Mouse (Mus musculus) spleen, adult 2 months (tissue): ENCODE results near the gene Olfr1134. TPM values are rescaled to one million over a fixed set of nuclear protein-coding genes. Genes with fewer than 3 reads are reported as not detected.
"Not testable (repeated sequence)": the region's sequence is repeated elsewhere in the genome, so short reads cannot be mapped to it uniquely, and the experiment has no call there.

Experiments used
- DNase-seq, 2 experiments: peaks; one replicate each; pipeline versions ENCODE4 v3.0.0 to v3.0.0-alpha.2; 2012 to 2021; ENCODE audit warnings: low spot score in 2 of 2, low read depth in 1 of 2
- H3K27ac ChIP-seq: fragments of 200-500 bp; 2 replicates; pipeline ENCODE4 v1.5.1; 2012; ENCODE audit warnings: low read length, inconsistent platforms; ENCODE audit not compliant: insufficient read depth
- H3K27me3 ChIP-seq: fragments of 200-500 bp; 2 replicates; pipeline ENCODE4 v1.6.1; 2012; ENCODE audit warnings: mild to moderate bottlenecking, moderate library complexity, low read length, inconsistent platforms; ENCODE audit not compliant: control insufficient read depth, insufficient read depth
- H3K36me3 ChIP-seq: fragments of 200-500 bp; 2 replicates; pipeline ENCODE4 v1.6.1; 2012; ENCODE audit warnings: mild to moderate bottlenecking, low read length, inconsistent platforms; ENCODE audit not compliant: control insufficient read depth, insufficient read depth
- H3K4me1 ChIP-seq: fragments of 200-500 bp; 2 replicates; pipeline ENCODE4 v1.6.1; 2011; ENCODE audit warnings: inconsistent platforms; ENCODE audit not compliant: control insufficient read depth, insufficient read depth, insufficient read length
- H3K4me3 ChIP-seq: fragments of 200-500 bp; 2 replicates; pipeline ENCODE4 v1.5.1; 2011; ENCODE audit warnings: mild to moderate bottlenecking, inconsistent platforms; ENCODE audit not compliant: insufficient read depth, insufficient read length; ENCODE audit errors: extremely low read depth
- CTCF ChIP-seq: fragments of 200-500 bp; IDR thresholded peaks from 2 replicates; pipeline ENCODE4 v1.5.1; 2011; ENCODE audit warnings: mild to moderate bottlenecking, inconsistent platforms; ENCODE audit not compliant: insufficient read depth, insufficient read length, insufficient replicate concordance; ENCODE audit errors: extremely low read depth
- POLR2A ChIP-seq: fragments of 200-500 bp; IDR thresholded peaks from 2 replicates; pipeline ENCODE4 v1.6.1; 2011; ENCODE audit warnings: low read depth, low read length, inconsistent platforms
- WGBS: fragments of 180-500 bp; shearing (Covaris S2); methylation state at CpG from one replicate; pipeline ENCODE4 v1.1.7; 2018; 5-methylcytosine and 5-hydroxymethylcytosine counted together
- polyA plus RNA-seq: library from polyadenylated mRNA; depleted of rRNA; stranded (reverse); fragments of >200 nt; gene quantifications from 2 replicates; pipeline ENCODE4 v1.2.3, GENCODE M21; 2012; rRNA removed

Gene Olfr1134
- not detected in 2 replicates for polyA plus RNA-seq

GRCm38 (mm10) chr2:87658360-87658759 lies at the start of gene Olfr1134:
Olfr1134 (minus strand) TSS chr2:87658460.
- Histone ChIP-seq H3K36me3 (no peaks in the 10 kb centered on the region), H3K27me3 (no peaks in the 10 kb centered on the region), H3K4me1 (no peaks in the 10 kb centered on the region), H3K27ac (no peak within 1 kb of the TSS), H3K4me3 (no peak within 1 kb of the TSS)
- no peak for DNase-seq
- no peak for TF ChIP-seq CTCF
- TF ChIP-seq POLR2A = no peak
- 83% methylated on average over 2 of the region's 2 CpGs for WGBS

- no peak within 1 kb of the TSS for H3K27ac ChIP-seq
- no peaks in the 10 kb centered on the region for H3K36me3 ChIP-seq
- no peak for TF ChIP-seq POLR2A
- no peak for TF ChIP-seq CTCF
- H3K27me3 ChIP-seq = no peaks in the 10 kb centered on the region
- H3K4me1 ChIP-seq = no peaks in the 10 kb centered on the region
- H3K4me3 ChIP-seq = no peak within 1 kb of the TSS
- no peak for DNase-seq
Measured at GRCm38 (mm10) chr2:87693847-87694246, 35.6 kb upstream of the Olfr1134 start, which contains the start of gene Olfr1136. Olfr1136 (minus strand) TSS chr2:87693947.

- DNase-seq = no peak
- WGBS = 12% methylated on average over 1 of the region's 1 CpGs
- Histone ChIP-seq H3K27ac (no peak within 1 kb of the TSS), H3K36me3 (no peaks in the 10 kb centered on the region), H3K27me3 (no peaks in the 10 kb centered on the region), H3K4me1 (no peaks in the 10 kb centered on the region), H3K4me3 (no peak within 1 kb of the TSS)
- TF ChIP-seq CTCF = no peak
- TF ChIP-seq POLR2A = no peak
Measured at GRCm38 (mm10) chr2:87673564-87673963, 15.3 kb upstream of the Olfr1134 start, which contains the start of gene Olfr1135. Olfr1135 (minus strand) TSS chr2:87673664.

- Histone ChIP-seq H3K36me3 (no peaks in the 10 kb centered on the region), H3K27me3 (no peaks in the 10 kb centered on the region), H3K4me3 (no peak within 1 kb of the TSS; the same call in 1 of the 2 replicates), H3K27ac (no peak within 1 kb of the TSS), H3K4me1 (no peaks in the 10 kb centered on the region)
- TF ChIP-seq POLR2A (no peak), CTCF (no peak)
- no peak for DNase-seq
Measured at GRCm38 (mm10) chr2:87647274-87647673, 11.0 kb downstream of the Olfr1134 start, which contains the start of gene Olfr1133. Olfr1133 (minus strand) TSS chr2:87647374.

GRCm38 (mm10) chr2:87642441-87642840 lies 15.8 kb downstream of the Olfr1134 start:
- no peaks in the 10 kb centered on the region for H3K27me3 ChIP-seq
- H3K27ac ChIP-seq = no peak overlapping the region
- no peak overlapping the region for H3K4me3 ChIP-seq
- no peaks in the 10 kb centered on the region for H3K4me1 ChIP-seq
- no peak for DNase-seq
- TF ChIP-seq CTCF (no peak), POLR2A (no peak)
- no peaks in the 10 kb centered on the region for H3K36me3 ChIP-seq

- no peak for DNase-seq
- H3K4me1 ChIP-seq = no peaks in the 10 kb centered on the region
- no peak within 1 kb of the TSS for H3K27ac ChIP-seq
- no peak within 1 kb of the TSS for H3K4me3 ChIP-seq
- H3K36me3 ChIP-seq = no peaks in the 10 kb centered on the region
- no peak for TF ChIP-seq POLR2A
- no peak for TF ChIP-seq CTCF
- no peaks in the 10 kb centered on the region for H3K27me3 ChIP-seq
Measured at GRCm38 (mm10) chr2:87637435-87637834, 20.8 kb downstream of the Olfr1134 start, which contains the start of gene Olfr1132. Olfr1132 (minus strand) TSS chr2:87637535.

GRCm38 (mm10) chr2:87626804-87627203 lies 31.5 kb downstream of the Olfr1134 start, which contains the start of gene Olfr1131:
Olfr1131 (plus strand) TSS chr2:87627104.
- Histone ChIP-seq H3K27me3 (no peaks in the 10 kb centered on the region), H3K27ac (no peak within 1 kb of the TSS), H3K4me3 (no peak within 1 kb of the TSS), H3K36me3 (no peaks in the 10 kb centered on the region), H3K4me1 (no peaks in the 10 kb centered on the region)
- WGBS = 66% methylated on average over 3 of the region's 3 CpGs
- DNase-seq = no peak
- TF ChIP-seq POLR2A = no peak
- TF ChIP-seq CTCF = no peak

- H3K36me3 ChIP-seq, H3K4me1 ChIP-seq, H3K27ac ChIP-seq, H3K4me3 ChIP-seq, H3K27me3 ChIP-seq, DNase-seq: not testable (repeated sequence)
Measured at GRCm38 (mm10) chr2:87605912-87606311, 52.3 kb downstream of the Olfr1134 start, which contains the start of gene Olfr1130. Olfr1130 (plus strand) TSS chr2:87606212.
